In the genomic region with DNA sequence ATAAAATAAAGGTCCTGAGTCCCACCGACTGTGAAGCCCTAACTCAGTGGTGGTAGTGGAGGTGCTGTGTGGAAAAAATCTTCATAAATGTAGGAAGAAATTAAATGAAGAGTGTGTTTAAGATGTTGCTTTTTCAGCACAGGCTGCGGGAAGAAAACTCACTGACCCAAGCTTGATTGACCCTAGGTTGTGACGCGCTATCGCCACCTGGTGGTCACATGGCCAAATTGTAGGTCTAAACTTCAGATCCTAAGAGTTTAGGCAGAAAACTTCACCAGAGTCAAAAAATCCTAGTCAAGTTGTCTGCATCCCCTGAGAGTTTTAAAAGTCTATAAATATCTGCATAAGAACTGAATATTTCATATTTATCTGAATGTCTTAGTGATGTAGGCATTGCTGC, we compare ENCODE assay signal across 9 mouse cellular contexts.
DNase-seq lines count a peak whose midpoint lies in the region; ATAC-seq and TF ChIP-seq lines count a peak whose summit lies in the region.
"Had no signal": no experiment of that assay in that cellular context is flagged by ENCODE, and none has a peak within 500 bp of the region (broad histone marks: within the 10 kb centered on the region; RNA-seq: fewer than 3 reads in every experiment).

No protein-coding gene starts in this region.

- H3K27ac ChIP-seq in kidney, postnatal 0 days = no peak overlapping the region
- no peak overlapping the region for H3K27ac ChIP-seq in kidney, embryonic 16.5 days (ENCODE audit: low read length)
- H3K27ac ChIP-seq in gastrocnemius, adult 2 months = no peak overlapping the region
- H3K27ac ChIP-seq in lung, postnatal 0 days (ENCODE audit: low read length) = no peak overlapping the region
- H3K27ac ChIP-seq: lung, embryonic 15.5 days had no signal

- no peaks in the 10 kb centered on the region for H3K9me3 ChIP-seq in kidney, postnatal 0 days (replicated peaks; ENCODE audit: low read length)
- no peaks in the 10 kb centered on the region; the same call in 1 of the 2 replicates for H3K9me3 ChIP-seq in kidney, embryonic 16.5 days (ENCODE audit: low read length)
- H3K9me3 ChIP-seq in lung, postnatal 0 days (ENCODE audit: low read length) = no peaks in the 10 kb centered on the region
- H3K9me3 ChIP-seq: lung, embryonic 15.5 days had no signal

- intact Hi-C loops in gastrocnemius, adult 2 months (cut with DNase I) = loop anchor here (2.0 to 10.0 kb wide), 5 partner anchors 60 to 702 kb away; no protein-coding TSS in a partner anchor

- H3K27me3 ChIP-seq in kidney, postnatal 0 days (ENCODE audit: insufficient read depth, low read length) = no peaks in the 10 kb centered on the region
- no peaks in the 10 kb centered on the region for H3K27me3 ChIP-seq in kidney, embryonic 16.5 days (ENCODE audit: insufficient read depth, low read length)
- no peaks in the 10 kb centered on the region for H3K27me3 ChIP-seq in lung, postnatal 0 days (replicated peaks; ENCODE audit: insufficient read depth, low read length)
- H3K27me3 ChIP-seq: lung, embryonic 15.5 days had no signal

- no peak overlapping the region for H3K4me3 ChIP-seq in kidney, postnatal 0 days (replicated peaks; ENCODE audit: low read depth, low read length)
- H3K4me3 ChIP-seq in kidney, embryonic 16.5 days (ENCODE audit: low read length) = no peak overlapping the region
- H3K4me3 ChIP-seq in gastrocnemius, adult 2 months = no peak overlapping the region
- H3K4me3 ChIP-seq in lung, postnatal 0 days (ENCODE audit: low read depth, low read length) = no peak overlapping the region
- H3K4me3 ChIP-seq: lung, embryonic 15.5 days had no signal

- no peak for ATAC-seq in kidney, postnatal 0 days (replicated peaks; ENCODE audit: low FRiP score, low read depth)
- no peak for ATAC-seq in kidney, embryonic 16.5 days (ENCODE audit: low FRiP score, low TSS enrichment)
- no peak for ATAC-seq in lung, postnatal 0 days
- no peak for ATAC-seq in erythroid progenitor cell, adult 5-6 weeks (replicated peaks; ENCODE audit: low FRiP score, poor library complexity, severe bottlenecking)

- 23% methylated on average over 5 of the region's 5 CpGs for WGBS in kidney, postnatal 0 days
- 25% methylated on average over 5 of the region's 5 CpGs for WGBS in kidney, embryonic 16.5 days
- 24% methylated on average over 5 of the region's 5 CpGs for WGBS in lung, postnatal 0 days

- no peaks in the 10 kb centered on the region for H3K4me1 ChIP-seq in kidney, postnatal 0 days (replicated peaks; ENCODE audit: insufficient read depth, low read length)
- no peaks in the 10 kb centered on the region for H3K4me1 ChIP-seq in kidney, embryonic 16.5 days (ENCODE audit: insufficient read depth, low read length)
- no peaks in the 10 kb centered on the region for H3K4me1 ChIP-seq in lung, postnatal 0 days (ENCODE audit: insufficient read depth, low read depth, low read length)
- H3K4me1 ChIP-seq: lung, embryonic 15.5 days had no signal

- H3K4me2 ChIP-seq in kidney, postnatal 0 days (ENCODE audit: low read length) = no peak overlapping the region
- no peak overlapping the region for H3K4me2 ChIP-seq in kidney, embryonic 16.5 days (replicated peaks; ENCODE audit: low read depth, low read length)
- no peak overlapping the region for H3K4me2 ChIP-seq in lung, postnatal 0 days (replicated peaks; ENCODE audit: low read depth, low read length)
- H3K4me2 ChIP-seq: lung, embryonic 15.5 days had no signal

- H3K9ac ChIP-seq in kidney, postnatal 0 days (ENCODE audit: low read depth, low read length) = no peak overlapping the region
- H3K9ac ChIP-seq in kidney, embryonic 16.5 days (replicated peaks; ENCODE audit: low read length) = no peak overlapping the region
- H3K9ac ChIP-seq in lung, postnatal 0 days (replicated peaks; ENCODE audit: low read depth) = no peak overlapping the region
- H3K9ac ChIP-seq: lung, embryonic 15.5 days had no signal

- TF ChIP-seq CTCF in kidney, postnatal 0 days (IDR thresholded peaks at IDR 0.05; ENCODE audit: low read depth) = peak; percentile 66
- TF ChIP-seq CTCF in gastrocnemius, adult 2 months (IDR thresholded peaks at IDR 0.05) = peak; percentile 81
- peak; percentile 70 for TF ChIP-seq CTCF in lung, postnatal 0 days (IDR thresholded peaks at IDR 0.05)

- peak; percentile 37 for DNase-seq in adrenal gland, adult 2 months
- DNase-seq in adrenal gland, postnatal 4 days (ENCODE audit: low spot score in 2 of 2) = no peak
- DNase-seq in kidney, postnatal 0 days (ENCODE audit: low spot score) = no peak
- DNase-seq in WW6 (ENCODE audit: low read depth, low spot score) = peak; percentile 29
- peak; percentile 70 for DNase-seq in gastrocnemius, adult 2 months
- DNase-seq in lung, postnatal 0 days (ENCODE audit: low spot score) = no peak

- H3K36me3 ChIP-seq in kidney, postnatal 0 days (ENCODE audit: insufficient read depth, low read length) = no peaks in the 10 kb centered on the region
- no peaks in the 10 kb centered on the region for H3K36me3 ChIP-seq in kidney, embryonic 16.5 days (ENCODE audit: insufficient read depth, low read length)
- no peaks in the 10 kb centered on the region for H3K36me3 ChIP-seq in lung, postnatal 0 days (ENCODE audit: insufficient read depth, low read length)
- H3K36me3 ChIP-seq: lung, embryonic 15.5 days had no signal

- no peak for TF ChIP-seq EP300 in lung, postnatal 0 days (IDR thresholded peaks at IDR 0.05)

Comparison
In these comparisons a context has a peak if more than half of its experiments do, and no peak if none do; other contexts are left out.
1. DNase-seq: peak in adrenal gland, adult 2 months (single experiment), WW6 (single experiment) and gastrocnemius, adult 2 months (single experiment); none in adrenal gland, postnatal 4 days (0 of 2), kidney, postnatal 0 days (single experiment) and lung, postnatal 0 days (single experiment).
2. Peak in every context shown above with its lines, with median percentiles within 50 percentile points of each other: CTCF ChIP-seq.